Mouse (Mus musculus) midbrain, embryonic 12.5 days (tissue): ENCODE measurements around the gene Cyp2t4. TPM values are rescaled to one million over a fixed set of nuclear protein-coding genes. Genes with fewer than 3 reads are reported as not detected.

Source experiments
- ATAC-seq: fragments of 200-750 bp; cut with Nextera tagmentation; 2 replicates; pipeline ENCODE4 v1.8.0; 2017; ENCODE audit warnings: low read depth, moderate TSS enrichment, moderate library complexity; ENCODE audit not compliant: low FRiP score
- H3K27ac ChIP-seq: fragments of 300-500 bp; sonication (generic); replicated peaks from 2 replicates; pipeline ENCODE4 v1.5.1; 2016; ENCODE audit warnings: mild to moderate bottlenecking
- H3K27me3 ChIP-seq: fragments of 300-500 bp; sonication (generic); 2 replicates; pipeline ENCODE4 v1.6.1; 2016; ENCODE audit warnings: mild to moderate bottlenecking
- H3K36me3 ChIP-seq: fragments of 300-500 bp; sonication (generic); 2 replicates; pipeline ENCODE4 v1.6.1; 2016
- H3K4me1 ChIP-seq: fragments of 300-500 bp; sonication (generic); 2 replicates; pipeline ENCODE4 v1.6.1; 2016
- H3K4me2 ChIP-seq: fragments of 300-500 bp; sonication (generic); replicated peaks from 2 replicates; pipeline ENCODE4 v1.6.1; 2016; ENCODE audit warnings: mild to moderate bottlenecking, moderate library complexity
- H3K4me3 ChIP-seq: fragments of 300-500 bp; sonication (generic); 2 replicates; pipeline ENCODE4 v1.5.1; 2016; ENCODE audit warnings: mild to moderate bottlenecking
- H3K9ac ChIP-seq: fragments of 300-500 bp; sonication (generic); replicated peaks from 2 replicates; pipeline ENCODE4 v1.6.1; 2016; ENCODE audit warnings: mild to moderate bottlenecking, moderate library complexity
- H3K9me3 ChIP-seq: fragments of 300-500 bp; sonication (generic); 2 replicates; pipeline ENCODE4 v1.6.1; 2016; ENCODE audit warnings: mild to moderate bottlenecking
- WGBS: fragments of 180-500 bp; shearing (Covaris S2); methylation state at CpG from one replicate; pipeline ENCODE4 v1.1.7; 2016; 5-methylcytosine and 5-hydroxymethylcytosine counted together
- polyA plus RNA-seq: library from polyadenylated mRNA; unstranded; fragments of >200 nt; fragmentation: Nextera tagmentation; extraction: Ambion mirVana; gene quantifications from 2 replicates; pipeline ENCODE4 v1.2.1, GENCODE M21; 2016

Gene Cyp2t4
- polyA plus RNA-seq, 1 experiment from 2014 or later = 0.18 TPM

DNA sequence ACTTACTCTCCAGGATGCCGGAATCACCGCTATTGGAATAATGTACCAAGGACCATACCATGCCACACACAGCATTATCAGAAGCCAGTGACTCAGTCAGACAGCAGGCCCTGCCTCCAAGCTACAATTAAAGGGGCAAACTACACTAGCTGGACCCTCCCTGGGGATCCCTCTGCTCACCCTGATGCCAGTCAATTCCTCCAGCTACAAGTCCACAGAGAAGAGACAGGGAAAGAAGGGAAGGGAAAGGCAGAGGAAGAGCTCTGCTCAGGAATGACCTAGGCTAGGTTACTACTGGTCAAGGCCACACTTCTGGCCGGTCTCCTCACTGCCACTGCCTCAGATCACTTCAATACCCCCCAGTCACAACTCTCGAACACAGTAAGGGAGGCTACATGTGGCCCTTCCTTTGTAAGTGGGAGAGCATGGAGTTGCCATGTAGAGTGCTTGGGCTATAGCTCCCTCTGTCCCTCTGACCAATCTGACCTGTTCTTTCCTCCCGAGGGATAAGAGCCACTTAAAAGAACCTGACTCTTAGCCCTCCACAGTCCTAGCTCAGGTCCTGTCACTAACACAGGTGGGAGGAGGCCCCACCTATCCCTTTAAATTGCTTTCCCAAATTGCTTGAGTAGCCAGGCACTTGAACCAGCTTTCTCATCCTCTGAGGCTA lies 9.4 kb downstream of the Cyp2t4 start:
- peaks cover 57% of the 10 kb centered on the region for H3K36me3 ChIP-seq
- H3K9me3 ChIP-seq = no peaks in the 10 kb centered on the region
- ATAC-seq = no peak
- WGBS = 93% methylated on average over 5 of the region's 5 CpGs
- H3K4me1 ChIP-seq = peaks cover 66% of the 10 kb centered on the region
- H3K27ac ChIP-seq = no peak overlapping the region
- no peaks in the 10 kb centered on the region for H3K27me3 ChIP-seq
- H3K9ac ChIP-seq = peak overlapping the region; percentile 84
- peak overlapping the region; percentile 78 for H3K4me2 ChIP-seq
- peak overlapping the region; percentile 78 for H3K4me3 ChIP-seq

DNA sequence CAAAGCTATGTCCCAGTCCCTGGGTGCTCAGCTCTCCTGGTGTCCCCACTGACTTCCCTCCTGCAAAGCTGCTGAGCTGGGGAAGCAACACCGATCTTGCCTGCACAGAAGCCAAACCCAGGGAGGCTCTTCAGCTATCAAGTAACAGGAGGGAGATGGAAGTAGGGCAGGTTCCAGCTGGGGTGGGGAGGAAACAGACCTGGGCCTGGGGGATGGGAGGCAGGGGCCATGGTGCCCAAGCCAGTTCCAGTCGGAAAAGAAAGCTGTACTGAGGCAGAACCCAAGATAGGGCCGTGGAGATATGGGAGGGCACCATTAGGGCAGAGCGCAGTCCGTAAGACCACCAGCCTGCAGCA lies 9.9 kb downstream of the Cyp2t4 start:
- Histone ChIP-seq H3K27ac (no peak overlapping the region), H3K27me3 (no peaks in the 10 kb centered on the region), H3K9ac (peak overlapping the region; percentile 84), H3K4me2 (peak overlapping the region; percentile 78), H3K4me3 (peak overlapping the region; percentile 78), H3K4me1 (peaks cover 66% of the 10 kb centered on the region), H3K36me3 (peaks cover 52% of the 10 kb centered on the region), H3K9me3 (no peaks in the 10 kb centered on the region)
- WGBS = 84% methylated on average over 5 of the region's 5 CpGs
- no peak for ATAC-seq

DNA sequence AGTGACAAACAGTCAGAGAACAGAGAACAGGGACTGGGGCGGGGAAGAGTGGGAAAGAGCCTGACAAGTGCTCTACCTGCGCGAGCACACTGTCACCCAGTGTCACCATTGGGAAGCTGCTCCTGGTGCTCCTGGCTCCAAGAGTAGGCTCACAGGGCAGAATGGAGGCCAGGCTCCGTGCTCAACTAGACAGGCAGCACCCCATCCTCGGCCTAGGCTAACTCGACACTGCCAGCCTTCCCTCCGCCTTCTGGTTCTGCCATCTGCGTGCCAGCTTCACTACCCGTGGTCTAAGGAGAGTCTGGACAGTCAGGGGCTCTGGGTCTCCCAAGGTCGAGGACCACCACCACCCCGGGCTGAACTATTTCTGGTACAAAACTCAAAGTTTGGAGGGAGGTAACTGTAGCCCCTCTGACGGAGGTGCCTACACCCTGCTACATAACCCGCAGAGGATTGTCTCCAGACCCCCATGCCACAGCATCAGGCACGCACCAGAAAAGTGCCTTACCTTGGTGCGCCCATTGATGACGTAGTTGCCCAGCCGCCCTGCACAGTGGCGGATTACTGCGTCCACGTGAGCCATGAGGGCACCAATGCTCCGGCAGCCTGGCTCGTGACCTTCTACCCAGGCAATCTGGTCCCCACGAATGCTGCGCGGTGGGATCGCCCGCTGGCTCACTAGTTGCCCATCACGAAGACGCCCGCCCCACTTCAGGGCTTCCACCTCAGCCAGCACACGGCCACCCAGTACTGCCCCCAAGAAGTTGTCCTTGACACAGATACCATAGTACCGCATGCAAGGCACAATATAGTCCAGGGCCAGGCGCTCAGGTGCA lies 10.8 kb downstream of the Cyp2t4 start:
- no peak overlapping the region for H3K27ac ChIP-seq
- peak overlapping the region; percentile 78 for H3K4me3 ChIP-seq
- peak overlapping the region; percentile 78 for H3K4me2 ChIP-seq
- WGBS = 86% methylated on average over 33 of the region's 33 CpGs
- no peak for ATAC-seq
- H3K4me1 ChIP-seq = peaks cover 66% of the 10 kb centered on the region
- H3K36me3 ChIP-seq = peaks cover 43% of the 10 kb centered on the region
- no peaks in the 10 kb centered on the region for H3K27me3 ChIP-seq
- H3K9ac ChIP-seq = peak overlapping the region; percentile 84
- no peaks in the 10 kb centered on the region for H3K9me3 ChIP-seq

DNA sequence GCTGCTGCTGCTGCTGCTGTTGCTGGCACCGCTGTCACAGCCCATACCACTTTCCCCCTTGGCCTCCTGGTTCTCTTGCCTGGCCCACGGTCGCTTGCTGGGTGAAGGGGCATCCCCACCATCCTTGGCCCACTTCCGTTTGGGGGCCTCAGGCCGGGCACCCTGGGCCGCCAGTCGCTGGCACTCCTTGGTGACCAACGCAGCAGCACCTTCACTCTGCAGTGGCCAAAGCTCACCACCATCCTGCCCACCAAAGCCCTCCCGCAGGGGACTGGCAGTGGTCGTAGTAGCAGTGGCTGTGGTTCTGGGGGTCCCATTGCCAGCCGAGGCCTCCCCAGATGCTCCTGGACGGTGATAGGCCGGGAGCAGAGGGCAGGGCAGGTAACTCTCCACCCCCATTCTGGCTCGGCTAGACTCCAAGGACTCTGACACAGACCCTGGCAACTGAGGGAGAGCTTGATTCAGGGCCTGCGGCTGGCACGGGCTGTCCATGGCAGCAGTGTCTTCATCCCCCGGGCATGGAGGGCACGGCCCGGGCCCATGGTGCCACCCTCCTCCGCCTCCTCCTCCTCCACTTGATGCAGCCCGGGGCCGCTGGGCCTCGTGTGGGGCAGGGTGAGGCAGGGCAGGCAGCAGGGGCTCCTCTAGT lies 11.6 kb downstream of the Cyp2t4 start:
- no peak for ATAC-seq
- Histone ChIP-seq H3K27me3 (no peaks in the 10 kb centered on the region), H3K9me3 (no peaks in the 10 kb centered on the region), H3K27ac (0 out of 2 replicates have a peak overlapping the region, but pooled peaks have one; percentile 99), H3K9ac (peak overlapping the region; percentile 84), H3K4me1 (peaks cover 63% of the 10 kb centered on the region), H3K36me3 (peaks cover 39% of the 10 kb centered on the region), H3K4me3 (peak overlapping the region; percentile 78), H3K4me2 (peak overlapping the region; percentile 78)
- WGBS = 80% methylated on average over 23 of the region's 23 CpGs

DNA sequence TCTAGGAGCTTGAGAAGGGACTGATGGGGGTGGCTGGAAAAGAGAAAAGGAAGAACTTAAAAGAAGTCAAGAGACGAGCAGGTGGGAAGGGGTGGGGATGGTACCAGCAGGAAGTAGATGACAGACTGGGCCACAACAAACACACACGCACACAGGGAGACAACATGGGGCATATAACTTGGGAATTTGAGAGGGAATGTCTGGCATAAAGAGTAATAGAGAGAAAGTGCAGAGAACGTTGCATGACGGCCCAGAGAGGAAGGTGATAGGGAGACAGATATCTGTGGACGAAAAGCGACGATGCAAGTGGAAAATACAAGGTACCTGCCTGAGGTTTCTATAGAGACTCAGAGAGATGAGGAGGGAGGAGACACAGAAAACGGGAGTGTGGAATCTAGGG lies 12.2 kb downstream of the Cyp2t4 start:
- Histone ChIP-seq H3K27me3 (no peaks in the 10 kb centered on the region), H3K4me3 (peak overlapping the region; percentile 78), H3K9ac (peak overlapping the region; percentile 84), H3K9me3 (no peaks in the 10 kb centered on the region), H3K4me1 (peaks cover 58% of the 10 kb centered on the region), H3K27ac (peak overlapping the region; percentile 99), H3K4me2 (peak overlapping the region; percentile 78), H3K36me3 (peaks cover 41% of the 10 kb centered on the region)
- WGBS = 3% methylated on average over 8 of the region's 8 CpGs
- no peak for ATAC-seq

DNA sequence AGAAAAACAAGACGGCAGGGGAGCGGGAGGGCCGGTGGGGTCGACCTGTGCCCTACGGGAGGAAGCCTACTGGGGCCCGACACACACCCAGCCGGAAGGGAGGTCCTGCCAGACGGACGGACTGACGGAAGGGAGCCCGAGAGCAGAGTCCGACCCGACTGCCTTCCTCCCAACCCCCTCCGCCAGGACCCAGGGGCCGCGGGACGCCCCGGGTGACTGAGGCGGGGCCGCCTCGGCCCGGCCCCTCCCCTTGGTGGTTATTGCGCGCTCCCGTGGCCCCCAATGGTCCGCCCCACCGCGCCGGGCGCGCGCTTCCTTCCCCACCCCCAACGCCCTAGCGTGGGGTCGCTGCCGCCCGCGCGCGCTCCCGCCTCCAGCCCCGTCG lies 12.7 kb downstream of the Cyp2t4 start:
- Histone ChIP-seq H3K9me3 (no peaks in the 10 kb centered on the region), H3K27me3 (no peaks in the 10 kb centered on the region), H3K4me3 (peak overlapping the region; percentile 78), H3K36me3 (peaks cover 45% of the 10 kb centered on the region), H3K4me2 (peak overlapping the region; percentile 78), H3K9ac (peak overlapping the region; percentile 84), H3K27ac (peak overlapping the region; percentile 99), H3K4me1 (peaks cover 52% of the 10 kb centered on the region)
- WGBS = 0% methylated on average over 28 of the region's 43 CpGs
- ATAC-seq = peak; percentile 71

DNA sequence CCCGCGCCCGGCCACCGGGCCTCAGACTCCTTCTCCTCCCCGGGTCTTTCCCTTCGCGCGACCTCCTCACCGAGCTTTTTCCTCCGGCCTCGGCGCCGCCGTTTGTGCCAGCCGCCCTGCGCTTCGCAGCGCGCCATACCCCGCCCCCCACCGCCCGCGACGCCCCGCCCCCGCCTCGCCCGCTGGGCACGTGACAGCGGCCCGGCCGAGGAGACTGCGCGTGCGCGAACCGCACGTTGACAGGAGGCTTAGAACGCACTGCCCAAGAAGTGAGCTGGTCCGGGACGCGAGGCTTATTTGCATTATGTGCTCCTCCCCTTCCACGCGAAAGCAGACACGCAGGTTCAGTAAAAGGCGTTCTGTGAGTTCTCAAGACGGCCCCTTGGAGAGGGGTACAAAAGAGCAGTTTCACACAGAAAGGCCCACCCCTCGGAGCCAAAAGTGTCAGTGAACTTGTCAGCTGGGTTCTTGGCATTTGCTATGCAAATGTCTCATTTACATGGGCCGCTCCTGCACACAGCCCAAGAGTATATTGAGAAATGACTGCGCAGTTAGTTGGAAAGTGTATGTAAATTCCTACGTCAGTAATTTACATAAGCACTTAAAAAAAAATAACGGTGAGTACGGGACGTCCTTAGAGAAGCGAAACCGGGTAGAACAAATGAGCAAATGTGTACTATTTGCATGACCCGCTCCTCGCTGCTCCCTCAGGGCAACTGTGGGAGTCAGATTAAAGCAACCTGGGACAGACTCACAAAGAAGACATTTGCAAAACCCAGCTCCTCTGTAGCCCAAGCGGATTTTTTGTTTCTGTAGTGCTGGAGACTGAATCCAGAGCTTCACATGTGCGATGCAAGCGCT lies 13.3 kb downstream of the Cyp2t4 start, which contains the start of gene Egln2:
TSS of gene Egln2 (minus strand) at position 189 of the 861 bp plus-strand sequence.
- peaks cover 46% of the 10 kb centered on the region for H3K4me1 ChIP-seq
- ATAC-seq = peak; percentile 85
- H3K36me3 ChIP-seq = peaks cover 42% of the 10 kb centered on the region
- H3K27ac ChIP-seq = peak within 1 kb of the TSS; percentile 99
- H3K27me3 ChIP-seq = no peaks in the 10 kb centered on the region
- no peaks in the 10 kb centered on the region for H3K9me3 ChIP-seq
- peak within 1 kb of the TSS; percentile 78 for H3K4me3 ChIP-seq
- peak within 1 kb of the TSS; percentile 84 for H3K9ac ChIP-seq
- 1% methylated on average over 61 of the region's 61 CpGs for WGBS
- H3K4me2 ChIP-seq = peak within 1 kb of the TSS; percentile 78

DNA sequence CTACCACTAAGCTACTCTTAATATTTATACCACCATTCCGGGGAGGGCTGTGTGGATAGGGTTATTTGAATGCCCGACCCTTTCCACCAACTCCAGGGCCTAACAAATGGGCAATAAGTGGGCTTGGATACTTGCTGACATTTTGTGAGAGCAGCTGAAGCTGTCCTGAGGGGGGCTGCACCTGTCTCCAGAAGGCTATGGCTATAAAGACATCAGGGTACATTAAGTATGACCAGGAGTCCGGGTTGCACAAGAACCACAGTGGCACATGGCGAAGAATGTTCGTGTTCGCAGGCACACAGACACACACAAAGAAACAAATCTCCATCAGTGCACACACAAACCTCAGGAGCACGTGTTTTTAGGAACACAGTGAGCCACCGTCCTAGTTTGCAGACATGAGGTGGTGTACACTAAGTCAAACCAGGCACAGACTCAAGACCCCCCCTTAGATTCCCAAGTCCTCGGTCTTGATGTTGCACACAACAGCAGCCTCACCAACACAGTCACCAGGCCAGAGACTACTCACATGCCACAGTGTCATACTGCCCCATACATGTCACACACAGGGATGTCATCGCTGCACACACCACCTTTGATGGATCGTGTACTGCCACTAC lies 14.1 kb downstream of the Cyp2t4 start:
- ATAC-seq = peak; percentile 0; the same call in 1 of the 2 replicates
- no peaks in the 10 kb centered on the region for H3K27me3 ChIP-seq
- 75% methylated on average over 11 of the region's 11 CpGs for WGBS
- peak overlapping the region; percentile 78 for H3K4me3 ChIP-seq
- peak overlapping the region; percentile 78 for H3K4me2 ChIP-seq
- H3K27ac ChIP-seq = peak overlapping the region; percentile 99
- H3K9me3 ChIP-seq = no peaks in the 10 kb centered on the region
- peak overlapping the region; percentile 49 for H3K9ac ChIP-seq
- H3K4me1 ChIP-seq = peaks cover 39% of the 10 kb centered on the region
- H3K36me3 ChIP-seq = peaks cover 44% of the 10 kb centered on the region

DNA sequence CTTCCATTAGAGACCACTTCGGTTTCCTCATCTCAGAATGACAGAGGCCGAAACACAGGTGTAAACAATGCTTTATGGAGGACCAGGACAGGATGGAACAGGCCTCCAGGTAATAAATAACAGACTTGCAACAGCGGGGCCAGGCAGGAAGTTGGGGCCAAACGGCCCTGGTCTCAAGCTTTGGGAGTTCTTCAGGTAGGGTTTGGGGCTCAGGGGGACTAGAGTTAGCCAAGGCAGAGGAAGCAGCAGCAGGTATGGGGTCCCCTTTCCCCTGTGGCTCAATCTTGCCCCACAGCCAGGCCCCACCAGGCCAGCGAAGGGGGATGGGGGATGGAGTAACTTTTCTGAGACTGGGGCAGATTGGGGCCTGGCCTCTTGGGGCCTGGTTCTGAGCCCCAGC lies 14.9 kb downstream of the Cyp2t4 start:
- ATAC-seq = no peak
- Histone ChIP-seq H3K4me3 (no peak overlapping the region), H3K9ac (no peak overlapping the region), H3K4me1 (peaks cover 31% of the 10 kb centered on the region), H3K27ac (no peak overlapping the region), H3K27me3 (no peaks in the 10 kb centered on the region), H3K36me3 (peaks cover 46% of the 10 kb centered on the region), H3K4me2 (no peak overlapping the region), H3K9me3 (no peaks in the 10 kb centered on the region)
- WGBS = 85% methylated on average over 5 of the region's 5 CpGs

DNA sequence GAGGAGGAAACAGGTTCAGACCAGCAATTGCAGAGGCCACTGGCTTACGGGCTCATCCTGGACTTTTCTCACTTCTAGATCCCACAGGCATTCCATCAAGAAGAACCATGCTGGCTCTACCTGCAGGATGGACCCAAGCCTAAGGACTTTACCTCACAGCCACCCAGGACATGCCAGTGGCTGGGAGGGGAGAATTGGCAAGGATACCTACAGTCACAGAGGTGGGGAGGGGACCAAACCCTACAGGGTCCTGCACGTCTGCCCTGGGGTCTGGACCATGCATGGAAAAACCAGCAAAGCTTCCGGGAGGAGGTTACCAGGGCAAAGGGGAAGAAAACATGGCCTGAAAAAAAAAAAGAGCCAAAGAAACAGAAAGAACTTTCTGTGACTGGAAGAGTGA lies 17.5 kb downstream of the Cyp2t4 start:
- Histone ChIP-seq H3K4me1 (peaks cover 8% of the 10 kb centered on the region), H3K36me3 (peaks cover 41% of the 10 kb centered on the region), H3K27me3 (no peaks in the 10 kb centered on the region), H3K4me2 (no peak overlapping the region), H3K27ac (no peak overlapping the region), H3K9ac (no peak overlapping the region), H3K9me3 (no peaks in the 10 kb centered on the region), H3K4me3 (no peak overlapping the region)
- no peak for ATAC-seq
- WGBS = 81% methylated on average over 3 of the region's 3 CpGs

DNA sequence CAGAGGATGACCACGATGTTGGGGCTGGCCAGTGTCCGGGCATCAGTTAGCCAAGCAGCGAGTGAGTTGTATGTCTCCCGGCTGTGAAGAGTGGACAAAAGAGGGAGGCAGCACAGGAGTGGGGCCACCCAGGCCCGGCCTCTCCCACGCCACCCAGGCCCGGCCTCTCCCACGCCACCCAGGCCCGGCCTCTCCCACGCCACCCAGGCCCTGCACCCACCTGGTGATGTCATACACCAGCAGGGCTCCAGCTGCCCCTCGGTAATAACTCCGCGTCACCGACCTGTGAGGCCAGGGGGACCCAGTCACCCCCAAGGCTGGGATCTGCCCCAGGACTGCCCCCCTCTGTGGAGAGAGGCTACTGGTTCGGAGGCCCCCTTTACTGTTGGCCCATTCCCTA lies 21.0 kb downstream of the Cyp2t4 start:
- no peak for ATAC-seq
- Histone ChIP-seq H3K4me2 (no peak overlapping the region), H3K27ac (no peak overlapping the region), H3K9ac (no peak overlapping the region), H3K36me3 (peaks cover 41% of the 10 kb centered on the region), H3K4me1 (peaks cover 9% of the 10 kb centered on the region), H3K4me3 (no peak overlapping the region), H3K9me3 (no peaks in the 10 kb centered on the region), H3K27me3 (no peaks in the 10 kb centered on the region)
- 96% methylated on average over 15 of the region's 15 CpGs for WGBS
